Mouse (Mus musculus): ENCODE results near the gene 1110008P14Rik. TPM values are rescaled to one million over a fixed set of nuclear protein-coding genes. Genes with fewer than 3 reads are reported as not detected.

1110008P14Rik gene
- polyA plus RNA-seq, 1 experiment from 2014 or later, result 116 TPM

- H3K4me1 ChIP-seq, result peaks cover 24% of the 10 kb centered on the region
- no peak overlapping the region for H3K9ac ChIP-seq
- WGBS, result 91% methylated on average over 12 of the region's 12 CpGs
- H3K9me3 ChIP-seq, result no peaks in the 10 kb centered on the region
- ATAC-seq (replicated peaks), result no peak
- H3K27me3 ChIP-seq (replicated peaks), result no peaks in the 10 kb centered on the region
- H3K4me3 ChIP-seq, result no peak overlapping the region
- H3K4me2 ChIP-seq, result no peak overlapping the region
- H3K36me3 ChIP-seq (replicated peaks), result peaks cover 56% of the 10 kb centered on the region
- H3K27ac ChIP-seq, result no peak overlapping the region
Observed at GRCm38 (mm10) chr2:32420066-32420608, 38.4 kb upstream of the 1110008P14Rik start.

DNA sequence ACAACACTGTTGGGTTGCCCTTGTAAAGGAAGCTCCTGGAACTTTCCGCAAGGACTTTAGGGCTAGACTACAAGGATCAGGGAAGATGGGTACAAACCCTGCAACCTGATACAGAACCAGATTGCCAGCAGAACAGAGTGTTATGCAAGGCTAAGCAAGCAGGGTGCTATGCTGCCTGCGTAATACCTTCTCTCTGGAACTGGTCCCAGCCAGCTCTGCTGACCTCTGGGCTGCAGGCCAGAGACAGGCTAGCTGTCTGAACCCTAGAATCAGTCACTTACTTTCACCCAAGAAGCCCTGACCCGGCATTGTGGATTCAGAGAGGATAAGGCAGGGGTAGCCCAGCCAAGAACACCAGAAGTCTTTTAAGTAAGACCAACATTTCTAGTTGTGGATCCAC is 37.6 kb upstream of the 1110008P14Rik start:
- H3K4me3 ChIP-seq, result no peak overlapping the region
- H3K4me1 ChIP-seq, result peaks cover 17% of the 10 kb centered on the region
- H3K4me2 ChIP-seq, result no peak overlapping the region
- no peak overlapping the region for H3K27ac ChIP-seq
- 95% methylated on average over 3 of the region's 3 CpGs for WGBS
- H3K27me3 ChIP-seq (replicated peaks), result no peaks in the 10 kb centered on the region
- no peak for ATAC-seq (replicated peaks)
- H3K9ac ChIP-seq, result no peak overlapping the region
- peaks cover 60% of the 10 kb centered on the region for H3K36me3 ChIP-seq (replicated peaks)
- H3K9me3 ChIP-seq, result no peaks in the 10 kb centered on the region

- H3K4me3 ChIP-seq, result no peak overlapping the region
- peaks cover 63% of the 10 kb centered on the region for H3K36me3 ChIP-seq (replicated peaks)
- H3K9me3 ChIP-seq, result no peaks in the 10 kb centered on the region
- H3K27ac ChIP-seq, result no peak overlapping the region
- H3K4me1 ChIP-seq, result peaks cover 10% of the 10 kb centered on the region
- no peak overlapping the region for H3K9ac ChIP-seq
- H3K4me2 ChIP-seq, result no peak overlapping the region
- no peak for ATAC-seq (replicated peaks)
- WGBS, result 89% methylated on average over 12 of the region's 12 CpGs
- no peaks in the 10 kb centered on the region for H3K27me3 ChIP-seq (replicated peaks)
Observed at GRCm38 (mm10) chr2:32418430-32419151, 36.9 kb upstream of the 1110008P14Rik start.

GRCm38 (mm10) chr2:32417486-32417885 is 35.7 kb upstream of the 1110008P14Rik start:
- H3K9me3 ChIP-seq, result no peaks in the 10 kb centered on the region
- ATAC-seq (replicated peaks), result no peak
- H3K9ac ChIP-seq, result no peak overlapping the region
- peaks cover 63% of the 10 kb centered on the region for H3K36me3 ChIP-seq (replicated peaks)
- WGBS, result 94% methylated on average over 8 of the region's 8 CpGs
- H3K4me1 ChIP-seq, result no peaks in the 10 kb centered on the region
- no peak overlapping the region for H3K4me3 ChIP-seq
- H3K27ac ChIP-seq, result no peak overlapping the region
- no peak overlapping the region for H3K4me2 ChIP-seq
- no peaks in the 10 kb centered on the region for H3K27me3 ChIP-seq (replicated peaks)

- Histone ChIP-seq H3K4me2 (no peak overlapping the region), H3K9me3 (no peaks in the 10 kb centered on the region), H3K9ac (no peak overlapping the region), H3K27me3 (replicated peaks) (no peaks in the 10 kb centered on the region), H3K4me1 (no peaks in the 10 kb centered on the region), H3K4me3 (no peak overlapping the region), H3K27ac (no peak overlapping the region), H3K36me3 (replicated peaks) (peaks cover 63% of the 10 kb centered on the region)
- 96% methylated on average over 2 of the region's 2 CpGs for WGBS
- no peak for ATAC-seq (replicated peaks)
Observed at GRCm38 (mm10) chr2:32416556-32416955, 34.8 kb upstream of the 1110008P14Rik start.

- WGBS, result 96% methylated on average over 12 of the region's 12 CpGs
- no peak overlapping the region for H3K4me2 ChIP-seq
- no peaks in the 10 kb centered on the region for H3K27me3 ChIP-seq (replicated peaks)
- H3K4me3 ChIP-seq, result no peak overlapping the region
- H3K36me3 ChIP-seq (replicated peaks), result peaks cover 60% of the 10 kb centered on the region
- H3K27ac ChIP-seq, result no peak overlapping the region
- no peaks in the 10 kb centered on the region for H3K4me1 ChIP-seq
- no peak overlapping the region for H3K9ac ChIP-seq
- ATAC-seq (replicated peaks), result no peak
- H3K9me3 ChIP-seq, result no peaks in the 10 kb centered on the region
Observed at GRCm38 (mm10) chr2:32415801-32416200, 34.1 kb upstream of the 1110008P14Rik start.

DNA sequence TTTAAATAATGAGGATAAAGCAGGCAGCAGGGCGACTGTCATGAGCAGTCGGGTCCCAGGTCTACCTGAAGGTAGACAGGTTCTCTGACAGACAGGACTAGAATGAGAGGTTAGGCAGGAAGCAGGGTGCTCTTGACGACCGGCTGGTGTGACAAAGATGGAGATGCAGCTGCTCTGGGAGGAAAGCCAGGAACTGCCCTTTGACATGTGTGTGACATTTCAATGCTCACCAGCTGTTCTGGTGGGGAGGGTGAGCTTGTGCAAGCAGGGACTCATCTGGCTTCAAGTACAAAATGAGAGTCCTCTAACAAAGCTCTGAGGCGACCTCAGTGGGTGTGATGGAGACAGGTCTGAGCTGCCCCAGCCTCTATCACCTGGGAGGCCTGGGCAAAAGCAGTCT is 32.2 kb upstream of the 1110008P14Rik start:
- H3K4me1 ChIP-seq, result no peaks in the 10 kb centered on the region
- no peaks in the 10 kb centered on the region for H3K9me3 ChIP-seq
- no peak overlapping the region for H3K4me3 ChIP-seq
- ATAC-seq (replicated peaks), result no peak
- H3K9ac ChIP-seq, result no peak overlapping the region
- H3K27me3 ChIP-seq (replicated peaks), result no peaks in the 10 kb centered on the region
- H3K4me2 ChIP-seq, result no peak overlapping the region
- H3K27ac ChIP-seq, result no peak overlapping the region
- H3K36me3 ChIP-seq (replicated peaks), result peaks cover 43% of the 10 kb centered on the region
- WGBS, result 65% methylated on average over 5 of the region's 5 CpGs

DNA sequence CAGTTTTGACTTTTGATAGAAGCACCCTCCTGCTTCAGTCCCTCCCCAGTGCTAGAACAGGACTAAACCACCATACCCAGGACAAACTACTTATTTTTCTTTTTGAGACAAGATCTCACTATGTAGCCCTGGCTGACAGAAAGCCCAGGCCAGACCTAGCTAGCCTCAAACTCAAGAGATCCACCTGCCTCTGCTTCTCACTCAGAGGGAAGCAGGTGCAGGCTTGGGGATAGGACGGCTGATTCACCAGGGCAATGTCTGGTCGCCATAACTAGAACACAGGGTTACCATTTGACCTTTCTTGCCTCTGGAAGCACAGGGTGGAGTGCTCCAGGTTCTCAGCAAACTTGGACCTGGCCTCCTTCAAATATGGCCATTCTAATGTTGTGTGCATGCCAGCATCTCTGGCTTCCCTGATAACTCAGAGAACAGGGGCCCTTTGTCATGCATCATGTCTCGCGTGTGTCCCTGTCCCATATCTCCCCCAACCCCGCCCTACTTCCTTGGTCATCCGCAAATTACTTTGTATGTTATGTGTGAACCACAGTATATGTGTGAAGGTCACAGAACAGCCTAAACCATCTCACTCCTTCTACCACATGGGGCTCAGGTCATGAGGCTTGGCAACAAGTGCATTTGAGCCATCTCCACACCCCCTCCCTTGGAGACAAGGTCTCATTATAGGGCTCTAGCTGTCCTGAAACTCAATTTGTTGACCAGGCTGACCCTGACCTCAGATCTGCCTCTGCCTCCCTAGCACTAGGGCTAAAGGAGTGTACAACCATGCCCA is 31.2 kb upstream of the 1110008P14Rik start:
- Histone ChIP-seq H3K36me3 (replicated peaks) (peaks cover 34% of the 10 kb centered on the region), H3K4me3 (no peak overlapping the region), H3K4me2 (no peak overlapping the region), H3K4me1 (no peaks in the 10 kb centered on the region), H3K9me3 (no peaks in the 10 kb centered on the region), H3K27me3 (replicated peaks) (no peaks in the 10 kb centered on the region), H3K27ac (no peak overlapping the region), H3K9ac (no peak overlapping the region)
- no peak for ATAC-seq (replicated peaks)
- WGBS, result 91% methylated on average over 6 of the region's 6 CpGs

- 85% methylated on average over 7 of the region's 7 CpGs for WGBS
- Histone ChIP-seq H3K4me3 (no peak overlapping the region), H3K27me3 (replicated peaks) (no peaks in the 10 kb centered on the region), H3K9me3 (no peaks in the 10 kb centered on the region), H3K36me3 (replicated peaks) (peaks cover 20% of the 10 kb centered on the region), H3K9ac (no peak overlapping the region), H3K4me2 (no peak overlapping the region), H3K4me1 (no peaks in the 10 kb centered on the region), H3K27ac (no peak overlapping the region)
- no peak for ATAC-seq (replicated peaks)
Observed at GRCm38 (mm10) chr2:32411407-32411806, 29.7 kb upstream of the 1110008P14Rik start.

DNA sequence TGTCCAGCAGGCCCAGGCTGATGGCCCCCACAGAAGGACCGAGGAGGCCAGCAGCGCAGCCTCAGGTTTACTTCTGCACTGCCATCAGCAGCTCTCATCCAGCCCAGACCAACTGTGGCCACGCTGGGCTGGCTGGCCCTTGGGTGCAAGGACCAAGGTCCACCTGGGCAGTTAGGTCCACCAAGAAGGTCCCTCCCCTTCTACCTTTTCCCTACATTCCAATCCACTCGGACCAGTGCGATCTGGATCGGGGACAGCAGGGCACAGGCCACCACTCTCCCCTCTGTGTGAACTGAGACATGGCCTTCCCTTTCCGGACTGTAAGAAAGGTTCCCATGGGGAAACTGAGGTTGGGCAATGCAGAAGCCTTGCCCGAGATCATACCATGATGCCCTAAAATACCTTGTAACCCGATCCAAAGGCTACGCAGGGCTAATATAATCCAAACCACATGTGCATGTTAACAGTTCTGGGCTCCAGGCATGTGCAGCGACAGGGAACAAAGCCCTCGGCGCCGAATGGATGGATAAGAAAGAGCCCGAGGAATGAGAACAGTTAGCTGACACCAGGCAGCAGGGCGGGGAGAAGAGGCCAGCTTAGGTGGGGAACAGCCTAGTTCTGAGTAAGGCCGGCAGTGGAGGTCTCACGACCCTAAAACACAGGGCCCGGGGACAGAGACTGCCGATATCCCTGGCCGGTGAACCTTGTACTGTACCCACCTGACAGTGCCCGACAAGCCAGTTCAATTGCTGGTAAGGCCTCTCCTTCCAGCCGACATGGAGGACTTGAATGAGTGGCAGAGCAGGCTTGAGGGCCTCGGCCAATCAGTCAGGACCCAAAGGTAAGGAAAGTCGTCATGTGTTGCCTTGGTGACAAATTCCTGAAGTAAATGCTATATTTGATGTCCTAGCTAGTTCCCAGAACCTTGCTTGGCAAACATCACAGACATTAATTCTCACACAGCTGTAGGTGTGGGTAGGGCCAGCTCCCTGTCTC is 27.0 kb upstream of the 1110008P14Rik start:
- Histone ChIP-seq H3K9me3 (no peaks in the 10 kb centered on the region), H3K4me2 (no peak overlapping the region), H3K9ac (no peak overlapping the region), H3K27ac (no peak overlapping the region), H3K4me3 (no peak overlapping the region), H3K27me3 (replicated peaks) (no peaks in the 10 kb centered on the region), H3K36me3 (replicated peaks) (no peaks in the 10 kb centered on the region), H3K4me1 (no peaks in the 10 kb centered on the region)
- no peak for ATAC-seq (replicated peaks)
- WGBS, result 69% methylated on average over 25 of the region's 25 CpGs

DNA sequence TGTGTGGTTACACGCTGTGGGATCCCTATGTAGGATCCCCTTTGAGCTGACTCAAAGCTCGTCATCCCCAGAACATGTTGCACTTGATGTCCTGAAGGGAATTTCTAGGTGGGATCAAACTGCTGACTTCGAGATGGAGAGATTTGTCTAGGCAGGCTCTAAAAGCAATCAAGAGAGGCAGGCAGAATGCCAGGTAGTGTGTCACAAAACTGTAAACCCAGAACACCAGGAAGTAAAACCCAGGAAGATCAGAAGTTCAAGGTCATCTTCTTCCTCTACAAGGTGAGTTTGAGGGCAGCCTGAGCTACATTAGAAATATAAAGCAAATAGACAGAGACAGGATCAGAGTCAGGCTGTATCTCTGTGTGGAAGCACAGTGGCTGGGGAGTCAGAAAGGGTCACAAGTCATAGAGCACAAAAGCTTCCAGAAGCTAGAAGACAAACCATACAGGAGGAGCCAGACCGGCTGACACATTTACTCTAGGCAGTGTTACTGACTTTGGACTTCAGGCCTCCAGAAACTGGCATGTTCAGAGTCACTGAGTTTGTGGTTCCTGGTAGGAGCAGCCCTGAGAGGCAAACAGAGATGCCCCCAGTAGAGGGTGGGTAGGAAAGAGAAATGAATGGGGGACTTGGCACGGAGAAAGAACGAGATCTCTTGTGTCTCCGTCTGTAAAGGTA is 25.5 kb upstream of the 1110008P14Rik start:
- no peaks in the 10 kb centered on the region for H3K27me3 ChIP-seq (replicated peaks)
- H3K36me3 ChIP-seq (replicated peaks), result 0 out of 2 replicates have a peak, but pooled peaks cover 3% of the 10 kb centered on the region
- H3K4me3 ChIP-seq, result no peak overlapping the region

More for the DNA sequence above, 25.5 kb upstream of the 1110008P14Rik start:
- Histone ChIP-seq H3K9me3 (no peaks in the 10 kb centered on the region), H3K4me1 (no peaks in the 10 kb centered on the region), H3K27ac (no peak overlapping the region), H3K9ac (no peak overlapping the region), H3K4me2 (no peak overlapping the region)
- no peak for ATAC-seq (replicated peaks)
- WGBS, result 82% methylated on average over 7 of the region's 7 CpGs

All from midbrain, embryonic 15.5 days (tissue).